Mouse (Mus musculus) heart, adult 2 months (tissue): ENCODE data around the gene Dach1.

Experiments used
- EP300 ChIP-seq: fragments of 200-500 bp; IDR thresholded peaks from 2 replicates; pipeline ENCODE4 v1.6.1; 2011; ENCODE audit warnings: low read depth, low read length, control low read depth; ENCODE audit not compliant: insufficient read depth
- POLR2A ChIP-seq: fragments of 200-500 bp; IDR thresholded peaks from 2 replicates; pipeline ENCODE4 v1.6.1; 2011; ENCODE audit warnings: mild to moderate bottlenecking, low read depth, low read length, control low read depth; ENCODE audit not compliant: insufficient read depth

DNA sequence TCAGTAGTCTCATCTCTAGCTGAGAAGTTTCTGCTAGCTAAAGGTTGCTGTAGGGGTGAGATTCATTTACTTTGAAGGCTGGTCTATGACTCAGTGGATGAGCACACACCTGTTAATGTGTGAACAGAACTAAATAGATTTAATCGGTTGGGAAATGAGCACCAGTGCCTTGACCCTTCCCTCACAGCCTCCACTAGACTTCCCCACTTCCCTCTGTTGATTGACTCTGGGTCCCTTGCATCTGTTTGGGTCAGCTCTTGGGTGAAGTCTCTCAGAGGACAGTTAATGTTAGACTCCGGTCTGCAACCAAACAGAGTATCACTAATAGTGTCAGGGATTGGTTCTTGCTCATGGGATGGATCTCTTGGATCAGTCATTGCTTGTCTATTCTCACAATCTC lies 227.2 kb downstream of the Dach1 start:
- TF ChIP-seq POLR2A (no peak), EP300 (no peak)
